Mouse (Mus musculus): ENCODE data around the gene Rae1. TPM values are rescaled to one million over a fixed set of nuclear protein-coding genes. Genes with fewer than 3 reads are reported as not detected.

Gene Rae1
- polyA plus RNA-seq, 2 experiments, result 123 to 130 TPM

DNA sequence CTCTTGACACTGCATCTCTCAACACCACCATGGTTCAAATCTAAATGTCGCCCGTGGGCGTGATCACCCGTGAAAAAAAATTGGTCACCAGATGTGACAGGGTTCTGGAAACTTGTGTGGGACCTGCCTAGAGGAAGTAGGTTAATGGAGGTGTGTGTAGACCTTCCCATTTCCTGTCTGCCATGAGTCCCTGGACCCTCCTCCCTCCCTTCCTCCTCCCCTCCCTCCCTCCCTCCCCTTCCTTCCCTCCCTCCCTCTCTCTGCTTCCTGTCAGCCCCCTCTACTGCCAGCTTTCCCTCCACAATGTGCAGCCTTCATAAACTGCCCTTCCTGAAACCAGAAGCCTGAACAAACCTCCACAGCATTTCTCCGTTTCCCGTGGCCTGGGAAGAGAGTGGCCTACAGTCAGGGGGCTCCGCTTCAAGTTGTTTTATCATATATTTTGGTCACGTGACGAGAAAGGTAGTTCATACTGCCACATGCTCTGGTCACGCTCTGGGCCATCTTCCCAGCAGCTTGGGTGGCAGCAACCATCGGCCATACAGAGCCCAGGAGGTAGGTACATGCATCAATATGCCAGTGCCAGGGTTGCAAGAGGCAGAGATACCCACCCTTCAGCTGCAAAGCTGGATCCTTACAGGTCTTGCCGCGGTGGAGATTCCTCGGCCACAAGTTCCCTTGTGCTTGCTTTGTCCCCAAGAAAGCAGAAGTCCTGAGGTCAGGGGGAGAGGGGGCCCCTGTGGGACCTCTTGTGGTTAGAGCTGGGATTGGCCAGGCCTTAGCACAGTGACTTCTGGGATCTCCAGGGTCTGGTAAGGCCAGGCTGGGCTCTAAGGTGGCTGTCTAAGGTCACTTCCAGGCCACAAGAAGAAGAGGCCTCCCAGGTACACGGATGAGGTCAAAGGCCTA, 61.8 kb downstream of the Rae1 start:
- Histone ChIP-seq H3K36me3 (ENCODE audit: control insufficient read depth, insufficient read depth, low read length) (no peaks in the 10 kb centered on the region), H3K27ac (replicated peaks; ENCODE audit: low read depth, low read length) (no peak overlapping the region), H3K4me2 (replicated peaks; ENCODE audit: low read depth, low read length, severe bottlenecking) (no peak overlapping the region), H3K9me3 (ENCODE audit: control insufficient read depth, low read length) (no peaks in the 10 kb centered on the region), H3K4me3 (replicated peaks; ENCODE audit: low read length) (no peak overlapping the region), H3K27me3 (ENCODE audit: control insufficient read depth, insufficient read depth, low read length) (no peaks in the 10 kb centered on the region), H3K4me1 (ENCODE audit: control insufficient read depth, insufficient read depth, low read length) (peaks cover 6% of the 10 kb centered on the region; the same call in 1 of the 2 replicates), H3K9ac (ENCODE audit: low read depth, low read length, severe bottlenecking) (no peak overlapping the region)
- TF ChIP-seq POLR2A (IDR thresholded peaks at IDR 0.05; ENCODE audit: borderline replicate concordance, extremely low read depth, insufficient read depth, insufficient read length), result no peak
- DNase-seq (ENCODE audit: low spot score), result no peak
- no peak for ATAC-seq (ENCODE audit: low FRiP score, low read depth)
- WGBS, result 65% methylated on average over 15 of the region's 15 CpGs

DNA sequence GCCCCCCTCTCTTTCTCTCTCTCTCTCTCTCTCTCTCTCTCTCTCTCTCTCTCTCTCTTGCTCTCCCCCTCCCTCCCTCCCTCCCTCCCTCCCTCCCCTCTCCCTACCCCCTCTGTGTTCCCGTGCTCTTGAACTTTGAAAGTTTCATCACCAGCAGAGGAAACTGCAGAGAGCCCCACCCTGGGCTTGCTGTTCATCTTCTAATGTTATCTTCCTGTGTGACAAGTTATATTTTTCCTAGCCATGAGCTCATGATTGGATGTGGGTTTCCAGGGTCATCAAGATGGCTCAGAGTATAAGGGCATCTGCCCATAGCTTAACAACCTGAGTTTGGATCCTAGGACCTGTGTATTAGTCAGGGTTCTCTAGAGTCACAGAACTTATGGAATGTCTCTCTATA, 63.3 kb downstream of the Rae1 start:
- H3K27ac ChIP-seq (replicated peaks; ENCODE audit: low read depth, low read length), result no peak overlapping the region
- H3K36me3 ChIP-seq (ENCODE audit: control insufficient read depth, insufficient read depth, low read length), result no peaks in the 10 kb centered on the region
- no peak overlapping the region for H3K4me3 ChIP-seq (replicated peaks; ENCODE audit: low read length)
- no peak for TF ChIP-seq POLR2A (IDR thresholded peaks at IDR 0.05; ENCODE audit: borderline replicate concordance, extremely low read depth, insufficient read depth, insufficient read length)
- H3K9ac ChIP-seq (ENCODE audit: low read depth, low read length, severe bottlenecking), result no peak overlapping the region
- H3K4me2 ChIP-seq (replicated peaks; ENCODE audit: low read depth, low read length, severe bottlenecking), result no peak overlapping the region
- ATAC-seq (ENCODE audit: low FRiP score, low read depth), result no peak
- DNase-seq (ENCODE audit: low spot score), result no peak
- WGBS, result 56% methylated on average over 1 of the region's 1 CpGs
- no peaks in the 10 kb centered on the region for H3K27me3 ChIP-seq (ENCODE audit: control insufficient read depth, insufficient read depth, low read length)
- H3K4me1 ChIP-seq (ENCODE audit: control insufficient read depth, insufficient read depth, low read length), result peaks cover 6% of the 10 kb centered on the region; the same call in 1 of the 2 replicates
- H3K9me3 ChIP-seq (ENCODE audit: control insufficient read depth, low read length), result no peaks in the 10 kb centered on the region

DNA sequence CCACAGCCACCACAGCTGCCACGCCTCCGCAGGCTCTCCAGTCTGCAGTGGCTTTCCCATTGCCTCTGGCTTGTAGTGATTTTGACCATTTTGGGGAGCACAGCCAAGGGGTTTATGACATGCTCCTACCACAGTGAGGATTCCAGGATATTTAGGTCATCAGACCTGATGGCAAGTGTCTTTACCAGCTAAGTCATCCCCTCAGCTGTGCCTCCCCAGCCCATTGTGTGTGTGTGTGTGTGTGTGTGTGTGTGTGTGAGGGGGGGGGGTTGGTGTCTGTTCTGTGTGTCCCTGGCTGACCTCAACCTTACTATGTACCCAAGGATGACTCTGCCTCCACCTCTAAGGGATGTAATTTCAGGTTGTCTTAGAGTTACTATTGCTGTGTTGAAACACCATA, 64.9 kb downstream of the Rae1 start:
- H3K36me3 ChIP-seq (ENCODE audit: control insufficient read depth, insufficient read depth, low read length), result no peaks in the 10 kb centered on the region
- ATAC-seq (ENCODE audit: low FRiP score, low read depth), result no peak
- no peaks in the 10 kb centered on the region for H3K9me3 ChIP-seq (ENCODE audit: control insufficient read depth, low read length)
- no peaks in the 10 kb centered on the region for H3K27me3 ChIP-seq (ENCODE audit: control insufficient read depth, insufficient read depth, low read length)
- no peak for DNase-seq (ENCODE audit: low spot score)
- TF ChIP-seq POLR2A (IDR thresholded peaks at IDR 0.05; ENCODE audit: borderline replicate concordance, extremely low read depth, insufficient read depth, insufficient read length), result no peak
- H3K27ac ChIP-seq (replicated peaks; ENCODE audit: low read depth, low read length), result no peak overlapping the region
- H3K9ac ChIP-seq (ENCODE audit: low read depth, low read length, severe bottlenecking), result no peak overlapping the region
- WGBS, result 94% methylated on average over 2 of the region's 2 CpGs
- no peak overlapping the region for H3K4me3 ChIP-seq (replicated peaks; ENCODE audit: low read length)
- H3K4me1 ChIP-seq (ENCODE audit: control insufficient read depth, insufficient read depth, low read length), result peaks cover 6% of the 10 kb centered on the region; the same call in 1 of the 2 replicates
- H3K4me2 ChIP-seq (replicated peaks; ENCODE audit: low read depth, low read length, severe bottlenecking), result no peak overlapping the region

Other genes with a start within 250 kb of the Rae1 start
- gene Bmp7, start 59.8 kb upstream of the Rae1 start, polyA plus RNA-seq (2012; rRNA removed), result 41.9 and 52.2 TPM in 2 replicates
- gene Bmp7, start 59.8 kb upstream of the Rae1 start, polyA plus RNA-seq (2014; fragmentation: Nextera tagmentation; extraction: Ambion mirVana), result 28.6 and 33.4 TPM in 2 replicates
- gene Spo11, start 22.4 kb upstream of the Rae1 start, polyA plus RNA-seq (2012; rRNA removed), result 3.2 TPM in 2 replicates
- gene Spo11, start 22.4 kb upstream of the Rae1 start, polyA plus RNA-seq (2014; fragmentation: Nextera tagmentation; extraction: Ambion mirVana), result 2.2 and 2.5 TPM in 2 replicates
- gene Rbm38, start 20.4 kb downstream of the Rae1 start, polyA plus RNA-seq (2012; rRNA removed), result 63.5 and 99.1 TPM in 2 replicates
- gene Rbm38, start 20.4 kb downstream of the Rae1 start, polyA plus RNA-seq (2014; fragmentation: Nextera tagmentation; extraction: Ambion mirVana), result 31.0 and 32.3 TPM in 2 replicates
- gene Ctcfl, start 119.4 kb downstream of the Rae1 start, polyA plus RNA-seq (2012; rRNA removed), result 0.04 TPM in 1 of 2 replicates, not detected in the other
- not detected in 2 replicates for gene Ctcfl, start 119.4 kb downstream of the Rae1 start, polyA plus RNA-seq (2014; fragmentation: Nextera tagmentation; extraction: Ambion mirVana)
- gene Pck1, start 152.9 kb downstream of the Rae1 start, polyA plus RNA-seq (2012; rRNA removed), result 0.03 and 0.04 TPM in 2 replicates
- not detected in 2 replicates for gene Pck1, start 152.9 kb downstream of the Rae1 start, polyA plus RNA-seq (2014; fragmentation: Nextera tagmentation; extraction: Ambion mirVana)
- 0.60 and 0.69 TPM in 2 replicates for gene Zbp1, start 218.8 kb downstream of the Rae1 start, polyA plus RNA-seq (2012; rRNA removed)
- 0.33 and 0.65 TPM in 2 replicates for gene Zbp1, start 218.8 kb downstream of the Rae1 start, polyA plus RNA-seq (2014; fragmentation: Nextera tagmentation; extraction: Ambion mirVana)

All from limb, embryonic 14.5 days (tissue).